Mouse (Mus musculus): ENCODE measurements around the gene Mpp3. TPM values are rescaled to one million over a fixed set of nuclear protein-coding genes. Genes with fewer than 3 reads are reported as not detected.
A peak's percentile ranks its signal among the peaks of the same experiment; 100 is the strongest.

Gene Mpp3
- polyA plus RNA-seq, 1 experiment from 2014 or later = 4.9 TPM

GRCm38 (mm10) chr11:102004251-102004650 lies 24.0 kb downstream of the Mpp3 start:
- no peaks in the 10 kb centered on the region for H3K4me1 ChIP-seq (ENCODE audit: insufficient read depth)
- no peak for ATAC-seq (ENCODE audit: insufficient read depth)
- no peak for DNase-seq
- no peaks in the 10 kb centered on the region for H3K9me3 ChIP-seq (ENCODE audit: low read depth, low read length)
- no peaks in the 10 kb centered on the region for H3K27me3 ChIP-seq (ENCODE audit: insufficient read depth, low read length)
- no peak overlapping the region for H3K4me2 ChIP-seq
- WGBS = 87% methylated on average over 8 of the region's 8 CpGs
- TF ChIP-seq CTCF (IDR thresholded peaks at IDR 0.05; ENCODE audit: low read depth) = peak; percentile 58
- no peak overlapping the region for H3K27ac ChIP-seq (ENCODE audit: low read depth)
- no peak overlapping the region for H3K4me3 ChIP-seq (ENCODE audit: low read depth, low read length)
- H3K9ac ChIP-seq = no peak overlapping the region
- H3K36me3 ChIP-seq (ENCODE audit: insufficient read depth) = no peaks in the 10 kb centered on the region; the same call in 1 of the 2 replicates

GRCm38 (mm10) chr11:101999466-101999865 lies 28.8 kb downstream of the Mpp3 start:
- TF ChIP-seq CTCF (IDR thresholded peaks at IDR 0.05; ENCODE audit: low read depth) = no peak
- DNase-seq (no peak), ATAC-seq (ENCODE audit: insufficient read depth) (no peak)
- no peak overlapping the region for H3K4me3 ChIP-seq (ENCODE audit: low read depth, low read length)
- no peak overlapping the region for H3K9ac ChIP-seq
- H3K4me2 ChIP-seq = no peak overlapping the region
- no peaks in the 10 kb centered on the region; the same call in 1 of the 2 replicates for H3K36me3 ChIP-seq (ENCODE audit: insufficient read depth)
- H3K27ac ChIP-seq (ENCODE audit: low read depth) = no peak overlapping the region
- no peaks in the 10 kb centered on the region for H3K4me1 ChIP-seq (ENCODE audit: insufficient read depth)
- 58% methylated on average over 4 of the region's 4 CpGs for WGBS
- no peaks in the 10 kb centered on the region for H3K27me3 ChIP-seq (ENCODE audit: insufficient read depth, low read length)
- H3K9me3 ChIP-seq (ENCODE audit: low read depth, low read length) = no peaks in the 10 kb centered on the region

- WGBS = 36% methylated on average over 5 of the region's 5 CpGs
- ATAC-seq (ENCODE audit: insufficient read depth) (no peak), DNase-seq (peak; percentile 37)
- Histone ChIP-seq H3K9ac (no peak overlapping the region), H3K4me2 (no peak overlapping the region), H3K27me3 (ENCODE audit: insufficient read depth, low read length) (no peaks in the 10 kb centered on the region), H3K4me1 (ENCODE audit: insufficient read depth) (no peaks in the 10 kb centered on the region), H3K9me3 (ENCODE audit: low read depth, low read length) (no peaks in the 10 kb centered on the region), H3K4me3 (ENCODE audit: low read depth, low read length) (no peak overlapping the region), H3K27ac (ENCODE audit: low read depth) (no peak overlapping the region), H3K36me3 (ENCODE audit: insufficient read depth) (no peaks in the 10 kb centered on the region)
- no peak for TF ChIP-seq CTCF (IDR thresholded peaks at IDR 0.05; ENCODE audit: low read depth)
Observed at GRCm38 (mm10) chr11:101998258-101998657, 30.0 kb downstream of the Mpp3 start.

- ATAC-seq (ENCODE audit: insufficient read depth) (no peak), DNase-seq (no peak)
- 84% methylated on average over 7 of the region's 7 CpGs for WGBS
- no peaks in the 10 kb centered on the region for H3K36me3 ChIP-seq (ENCODE audit: insufficient read depth)
- H3K27me3 ChIP-seq (ENCODE audit: insufficient read depth, low read length) = no peaks in the 10 kb centered on the region
- no peak overlapping the region for H3K4me2 ChIP-seq
- no peaks in the 10 kb centered on the region for H3K4me1 ChIP-seq (ENCODE audit: insufficient read depth)
- H3K9me3 ChIP-seq (ENCODE audit: low read depth, low read length) = no peaks in the 10 kb centered on the region
- no peak overlapping the region for H3K27ac ChIP-seq (ENCODE audit: low read depth)
- no peak for TF ChIP-seq CTCF (IDR thresholded peaks at IDR 0.05; ENCODE audit: low read depth)
- H3K9ac ChIP-seq = no peak overlapping the region
- no peak overlapping the region for H3K4me3 ChIP-seq (ENCODE audit: low read depth, low read length)
Observed at GRCm38 (mm10) chr11:101995938-101996337, 32.3 kb downstream of the Mpp3 start.

- Histone ChIP-seq H3K27ac (ENCODE audit: low read depth) (no peak overlapping the region), H3K27me3 (ENCODE audit: insufficient read depth, low read length) (no peaks in the 10 kb centered on the region), H3K4me3 (ENCODE audit: low read depth, low read length) (no peak overlapping the region), H3K4me2 (no peak overlapping the region), H3K36me3 (ENCODE audit: insufficient read depth) (no peaks in the 10 kb centered on the region), H3K9me3 (ENCODE audit: low read depth, low read length) (no peaks in the 10 kb centered on the region), H3K9ac (no peak overlapping the region), H3K4me1 (ENCODE audit: insufficient read depth) (no peaks in the 10 kb centered on the region)
- ATAC-seq (ENCODE audit: insufficient read depth) (no peak), DNase-seq (peak; percentile 17)
- TF ChIP-seq CTCF (IDR thresholded peaks at IDR 0.05; ENCODE audit: low read depth) = no peak
- 55% methylated on average over 8 of the region's 8 CpGs for WGBS
Observed at GRCm38 (mm10) chr11:101994100-101994499, 34.2 kb downstream of the Mpp3 start.

GRCm38 (mm10) chr11:101992411-101992810 lies 35.9 kb downstream of the Mpp3 start:
- Histone ChIP-seq H3K27me3 (ENCODE audit: insufficient read depth, low read length) (no peaks in the 10 kb centered on the region), H3K9me3 (ENCODE audit: low read depth, low read length) (no peaks in the 10 kb centered on the region), H3K27ac (ENCODE audit: low read depth) (no peak overlapping the region), H3K9ac (no peak overlapping the region), H3K4me1 (ENCODE audit: insufficient read depth) (no peaks in the 10 kb centered on the region), H3K4me2 (no peak overlapping the region), H3K36me3 (ENCODE audit: insufficient read depth) (no peaks in the 10 kb centered on the region), H3K4me3 (ENCODE audit: low read depth, low read length) (no peak overlapping the region)
- ATAC-seq (ENCODE audit: insufficient read depth) (no peak), DNase-seq (no peak)
- WGBS = 83% methylated on average over 7 of the region's 7 CpGs
- TF ChIP-seq CTCF (IDR thresholded peaks at IDR 0.05; ENCODE audit: low read depth) = no peak

- H3K27me3 ChIP-seq (ENCODE audit: insufficient read depth, low read length) = no peaks in the 10 kb centered on the region
- ATAC-seq (ENCODE audit: insufficient read depth) = no peak
- TF ChIP-seq CTCF (IDR thresholded peaks at IDR 0.05; ENCODE audit: low read depth) = no peak
- H3K9me3 ChIP-seq (ENCODE audit: low read depth, low read length) = no peaks in the 10 kb centered on the region
- H3K36me3 ChIP-seq (ENCODE audit: insufficient read depth) = no peaks in the 10 kb centered on the region
- no peaks in the 10 kb centered on the region for H3K4me1 ChIP-seq (ENCODE audit: insufficient read depth)
- no peak overlapping the region for H3K4me3 ChIP-seq (ENCODE audit: low read depth, low read length)
- 59% methylated on average over 3 of the region's 3 CpGs for WGBS
- no peak overlapping the region for H3K9ac ChIP-seq
- H3K4me2 ChIP-seq = no peak overlapping the region
- no peak overlapping the region for H3K27ac ChIP-seq (ENCODE audit: low read depth)
- no peak for DNase-seq
Observed at GRCm38 (mm10) chr11:101991813-101992212, 36.4 kb downstream of the Mpp3 start.

- Histone ChIP-seq H3K27me3 (ENCODE audit: insufficient read depth, low read length) (no peaks in the 10 kb centered on the region), H3K27ac (ENCODE audit: low read depth) (no peak overlapping the region), H3K9me3 (ENCODE audit: low read depth, low read length) (no peaks in the 10 kb centered on the region), H3K4me1 (ENCODE audit: insufficient read depth) (no peaks in the 10 kb centered on the region), H3K36me3 (ENCODE audit: insufficient read depth) (no peaks in the 10 kb centered on the region), H3K4me3 (ENCODE audit: low read depth, low read length) (no peak overlapping the region), H3K4me2 (no peak overlapping the region), H3K9ac (no peak overlapping the region)
- DNase-seq (no peak), ATAC-seq (ENCODE audit: insufficient read depth) (no peak)
- 89% methylated on average over 3 of the region's 3 CpGs for WGBS
- TF ChIP-seq CTCF (IDR thresholded peaks at IDR 0.05; ENCODE audit: low read depth) = no peak
Observed at GRCm38 (mm10) chr11:101990244-101990643, 38.0 kb downstream of the Mpp3 start.
